Mouse (Mus musculus): Measurements from ENCODE around the gene Ccdc74a. TPM values are rescaled to one million over a fixed set of nuclear protein-coding genes. Genes with fewer than 3 reads are reported as not detected.

Ccdc74a gene
- polyA plus RNA-seq, 1 experiment from 2014 or later: 18.0 TPM

- Histone ChIP-seq H3K4me2 (ENCODE audit: low read length) (no peak overlapping the region), H3K36me3 (ENCODE audit: control insufficient read depth, insufficient read depth, low read length) (peaks cover 33% of the 10 kb centered on the region), H3K27ac (ENCODE audit: low read depth, low read length) (no peak overlapping the region), H3K9me3 (ENCODE audit: control insufficient read depth, low read length) (no peaks in the 10 kb centered on the region), H3K4me1 (ENCODE audit: control insufficient read depth, insufficient read depth, low read depth, low read length) (peaks cover 11% of the 10 kb centered on the region), H3K4me3 (ENCODE audit: low read length) (no peak overlapping the region), H3K9ac (ENCODE audit: low read depth, low read length) (no peak overlapping the region), H3K27me3 (replicated peaks; ENCODE audit: control insufficient read depth, insufficient read depth, low read length) (no peaks in the 10 kb centered on the region)
- 84% methylated on average over 16 of the region's 16 CpGs for WGBS
- no peak for ATAC-seq
These were observed 3.8 kb downstream of the Ccdc74a start for GRCm38 (mm10) chr16:17649925-17650605.

GRCm38 (mm10) chr16:17650711-17651110, 4.4 kb downstream of the Ccdc74a start:
- Histone ChIP-seq H3K36me3 (ENCODE audit: control insufficient read depth, insufficient read depth, low read length) (peaks cover 34% of the 10 kb centered on the region), H3K9ac (ENCODE audit: low read depth, low read length) (no peak overlapping the region), H3K4me2 (ENCODE audit: low read length) (no peak overlapping the region), H3K9me3 (ENCODE audit: control insufficient read depth, low read length) (no peaks in the 10 kb centered on the region), H3K4me3 (ENCODE audit: low read length) (no peak overlapping the region), H3K27me3 (replicated peaks; ENCODE audit: control insufficient read depth, insufficient read depth, low read length) (no peaks in the 10 kb centered on the region), H3K27ac (ENCODE audit: low read depth, low read length) (no peak overlapping the region), H3K4me1 (ENCODE audit: control insufficient read depth, insufficient read depth, low read depth, low read length) (peaks cover 11% of the 10 kb centered on the region)
- no peak for ATAC-seq
- WGBS: 90% methylated on average over 1 of the region's 1 CpGs

GRCm38 (mm10) chr16:17652607-17653006, 6.3 kb downstream of the Ccdc74a start:
- Histone ChIP-seq H3K27ac (ENCODE audit: low read depth, low read length) (no peak overlapping the region), H3K27me3 (replicated peaks; ENCODE audit: control insufficient read depth, insufficient read depth, low read length) (no peaks in the 10 kb centered on the region), H3K9ac (ENCODE audit: low read depth, low read length) (no peak overlapping the region), H3K4me2 (ENCODE audit: low read length) (no peak overlapping the region), H3K4me1 (ENCODE audit: control insufficient read depth, insufficient read depth, low read depth, low read length) (no peaks in the 10 kb centered on the region), H3K36me3 (ENCODE audit: control insufficient read depth, insufficient read depth, low read length) (peaks cover 36% of the 10 kb centered on the region), H3K4me3 (ENCODE audit: low read length) (no peak overlapping the region), H3K9me3 (ENCODE audit: control insufficient read depth, low read length) (no peaks in the 10 kb centered on the region)
- ATAC-seq: no peak
- WGBS: 95% methylated on average over 4 of the region's 4 CpGs

- 89% methylated on average over 5 of the region's 5 CpGs for WGBS
- no peak for ATAC-seq
- Histone ChIP-seq H3K4me1 (ENCODE audit: control insufficient read depth, insufficient read depth, low read depth, low read length) (no peaks in the 10 kb centered on the region), H3K4me3 (ENCODE audit: low read length) (no peak overlapping the region), H3K36me3 (ENCODE audit: control insufficient read depth, insufficient read depth, low read length) (peaks cover 32% of the 10 kb centered on the region), H3K9me3 (ENCODE audit: control insufficient read depth, low read length) (no peaks in the 10 kb centered on the region), H3K9ac (ENCODE audit: low read depth, low read length) (no peak overlapping the region), H3K27ac (ENCODE audit: low read depth, low read length) (no peak overlapping the region), H3K4me2 (ENCODE audit: low read length) (no peak overlapping the region), H3K27me3 (replicated peaks; ENCODE audit: control insufficient read depth, insufficient read depth, low read length) (no peaks in the 10 kb centered on the region)
These were observed 7.3 kb downstream of the Ccdc74a start for GRCm38 (mm10) chr16:17653601-17654000.

GRCm38 (mm10) chr16:17654188-17654795, 8.0 kb downstream of the Ccdc74a start:
- Histone ChIP-seq H3K36me3 (ENCODE audit: control insufficient read depth, insufficient read depth, low read length) (peaks cover 32% of the 10 kb centered on the region), H3K9me3 (ENCODE audit: control insufficient read depth, low read length) (no peaks in the 10 kb centered on the region), H3K4me3 (ENCODE audit: low read length) (no peak overlapping the region), H3K9ac (ENCODE audit: low read depth, low read length) (no peak overlapping the region), H3K4me1 (ENCODE audit: control insufficient read depth, insufficient read depth, low read depth, low read length) (no peaks in the 10 kb centered on the region), H3K27ac (ENCODE audit: low read depth, low read length) (no peak overlapping the region), H3K4me2 (ENCODE audit: low read length) (no peak overlapping the region), H3K27me3 (replicated peaks; ENCODE audit: control insufficient read depth, insufficient read depth, low read length) (no peaks in the 10 kb centered on the region)
- no peak for ATAC-seq
- 88% methylated on average over 4 of the region's 4 CpGs for WGBS

- Histone ChIP-seq H3K4me1 (ENCODE audit: control insufficient read depth, insufficient read depth, low read depth, low read length) (no peaks in the 10 kb centered on the region), H3K27me3 (replicated peaks; ENCODE audit: control insufficient read depth, insufficient read depth, low read length) (no peaks in the 10 kb centered on the region), H3K9ac (ENCODE audit: low read depth, low read length) (no peak overlapping the region), H3K9me3 (ENCODE audit: control insufficient read depth, low read length) (no peaks in the 10 kb centered on the region), H3K4me3 (ENCODE audit: low read length) (no peak overlapping the region), H3K27ac (ENCODE audit: low read depth, low read length) (no peak overlapping the region), H3K4me2 (ENCODE audit: low read length) (no peak overlapping the region), H3K36me3 (ENCODE audit: control insufficient read depth, insufficient read depth, low read length) (peaks cover 28% of the 10 kb centered on the region)
- ATAC-seq: no peak
- 92% methylated on average over 5 of the region's 5 CpGs for WGBS
These were observed 10.1 kb downstream of the Ccdc74a start for GRCm38 (mm10) chr16:17656212-17656871.

GRCm38 (mm10) chr16:17665568-17665967, 19.3 kb downstream of the Ccdc74a start:
- peaks cover 18% of the 10 kb centered on the region for H3K36me3 ChIP-seq (ENCODE audit: control insufficient read depth, insufficient read depth, low read length)
- no peaks in the 10 kb centered on the region for H3K9me3 ChIP-seq (ENCODE audit: control insufficient read depth, low read length)
- no peak overlapping the region for H3K4me3 ChIP-seq (ENCODE audit: low read length)
- H3K27me3 ChIP-seq (replicated peaks; ENCODE audit: control insufficient read depth, insufficient read depth, low read length): no peaks in the 10 kb centered on the region
- ATAC-seq: no peak
- H3K27ac ChIP-seq (ENCODE audit: low read depth, low read length): no peak overlapping the region
- H3K4me2 ChIP-seq (ENCODE audit: low read length): no peak overlapping the region
- no peaks in the 10 kb centered on the region for H3K4me1 ChIP-seq (ENCODE audit: control insufficient read depth, insufficient read depth, low read depth, low read length)
- H3K9ac ChIP-seq (ENCODE audit: low read depth, low read length): no peak overlapping the region

GRCm38 (mm10) chr16:17669886-17670285, 23.6 kb downstream of the Ccdc74a start:
- peaks cover 20% of the 10 kb centered on the region for H3K36me3 ChIP-seq (ENCODE audit: control insufficient read depth, insufficient read depth, low read length)
- H3K4me3 ChIP-seq (ENCODE audit: low read length): no peak overlapping the region
- no peak overlapping the region for H3K9ac ChIP-seq (ENCODE audit: low read depth, low read length)
- H3K27me3 ChIP-seq (replicated peaks; ENCODE audit: control insufficient read depth, insufficient read depth, low read length): no peaks in the 10 kb centered on the region
- H3K9me3 ChIP-seq (ENCODE audit: control insufficient read depth, low read length): no peaks in the 10 kb centered on the region
- no peak overlapping the region for H3K4me2 ChIP-seq (ENCODE audit: low read length)
- ATAC-seq: no peak
- no peaks in the 10 kb centered on the region for H3K4me1 ChIP-seq (ENCODE audit: control insufficient read depth, insufficient read depth, low read depth, low read length)
- no peak overlapping the region for H3K27ac ChIP-seq (ENCODE audit: low read depth, low read length)

GRCm38 (mm10) chr16:17694860-17695259, 48.6 kb downstream of the Ccdc74a start:
- Histone ChIP-seq H3K27me3 (replicated peaks; ENCODE audit: control insufficient read depth, insufficient read depth, low read length) (no peaks in the 10 kb centered on the region), H3K27ac (ENCODE audit: low read depth, low read length) (no peak overlapping the region), H3K9me3 (ENCODE audit: control insufficient read depth, low read length) (no peaks in the 10 kb centered on the region), H3K4me2 (ENCODE audit: low read length) (no peak overlapping the region), H3K4me1 (ENCODE audit: control insufficient read depth, insufficient read depth, low read depth, low read length) (no peaks in the 10 kb centered on the region), H3K9ac (ENCODE audit: low read depth, low read length) (no peak overlapping the region), H3K4me3 (ENCODE audit: low read length) (no peak overlapping the region), H3K36me3 (ENCODE audit: control insufficient read depth, insufficient read depth, low read length) (peaks cover 12% of the 10 kb centered on the region)
- WGBS: 90% methylated on average over 3 of the region's 3 CpGs
- ATAC-seq: no peak

Measured in hindbrain, embryonic 16.5 days (tissue).